Mouse (Mus musculus): ENCODE results near the gene Bmper. TPM values are rescaled to one million over a fixed set of nuclear protein-coding genes. Genes with fewer than 3 reads are reported as not detected.

Gene Bmper
- total RNA-seq, 2 experiments from 2014 or later = 4.0 to 4.4 TPM

DNA sequence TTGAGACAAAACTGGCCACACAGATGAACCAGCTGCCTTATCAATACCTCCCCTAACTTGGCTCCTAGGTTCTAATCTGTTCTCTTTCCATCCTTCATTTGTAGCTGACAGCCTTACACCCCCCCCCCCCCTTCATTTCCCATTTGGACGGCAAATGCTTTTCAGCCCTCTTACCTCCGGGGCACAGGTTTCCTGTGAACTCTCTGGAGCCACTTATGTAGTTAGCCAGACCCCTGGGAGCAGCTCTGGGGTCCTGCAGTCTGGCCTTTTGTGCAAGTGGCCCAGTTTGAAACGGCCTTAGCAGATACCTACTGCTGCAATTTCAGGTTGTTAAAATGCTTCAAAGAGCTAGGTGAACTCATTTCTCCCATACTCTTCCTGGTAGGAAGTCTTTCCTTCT, 17.6 kb upstream of the Bmper start:
- no peak for TF ChIP-seq CTCF (IDR thresholded peaks at IDR 0.05)
- intact Hi-C loops (cut with DNase I) = no loop called here
- DNase-seq = no peak
- Histone ChIP-seq H3K4me3 (no peak overlapping the region), H3K27ac (no peak overlapping the region)

DNA sequence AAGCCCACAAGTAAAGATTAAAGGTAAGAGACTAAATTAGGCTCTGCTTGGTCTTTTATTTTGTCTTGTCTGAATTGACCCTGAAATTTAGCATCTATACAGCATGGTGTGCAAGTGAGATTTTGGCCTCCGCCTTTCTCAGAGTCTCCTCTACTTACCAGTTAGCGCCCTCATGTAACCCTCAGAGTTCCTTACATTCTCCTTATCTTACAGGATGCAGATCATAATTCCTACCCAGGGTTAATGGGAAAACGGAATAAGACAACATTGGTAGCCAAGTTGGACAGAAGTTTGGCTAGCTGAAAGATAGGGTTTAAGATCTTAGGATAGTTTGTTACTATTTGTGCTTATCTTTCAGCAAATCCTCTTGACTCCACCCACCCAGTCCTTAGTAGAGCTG, 17.1 kb upstream of the Bmper start:
- H3K27ac ChIP-seq = no peak overlapping the region
- DNase-seq = no peak
- no peak overlapping the region for H3K4me3 ChIP-seq
- intact Hi-C loops (cut with DNase I) = no loop called here
- no peak for TF ChIP-seq CTCF (IDR thresholded peaks at IDR 0.05)

DNA sequence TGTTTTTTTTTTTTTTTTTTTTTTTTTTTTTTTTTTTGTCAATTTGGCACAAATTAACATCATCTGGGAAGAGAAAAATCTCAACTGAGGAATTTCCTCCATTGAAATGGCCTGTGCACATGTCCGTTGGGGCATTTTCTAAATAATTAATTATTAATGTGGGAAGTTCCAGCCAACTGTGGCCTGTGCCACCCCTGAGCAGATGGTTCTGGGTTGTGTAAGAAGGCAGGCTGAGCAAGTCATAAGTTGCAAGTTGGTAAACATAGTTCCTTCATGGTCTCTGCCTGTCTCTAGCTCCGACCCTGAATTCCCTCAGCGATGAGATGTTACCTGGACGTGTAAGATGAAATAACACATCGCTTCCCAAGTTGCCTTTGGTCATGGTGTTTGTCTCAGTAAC, 16.7 kb upstream of the Bmper start:
- no peak for TF ChIP-seq CTCF (IDR thresholded peaks at IDR 0.05)
- Histone ChIP-seq H3K4me3 (no peak overlapping the region), H3K27ac (no peak overlapping the region)
- no peak for DNase-seq
- intact Hi-C loops (cut with DNase I) = no loop called here

DNA sequence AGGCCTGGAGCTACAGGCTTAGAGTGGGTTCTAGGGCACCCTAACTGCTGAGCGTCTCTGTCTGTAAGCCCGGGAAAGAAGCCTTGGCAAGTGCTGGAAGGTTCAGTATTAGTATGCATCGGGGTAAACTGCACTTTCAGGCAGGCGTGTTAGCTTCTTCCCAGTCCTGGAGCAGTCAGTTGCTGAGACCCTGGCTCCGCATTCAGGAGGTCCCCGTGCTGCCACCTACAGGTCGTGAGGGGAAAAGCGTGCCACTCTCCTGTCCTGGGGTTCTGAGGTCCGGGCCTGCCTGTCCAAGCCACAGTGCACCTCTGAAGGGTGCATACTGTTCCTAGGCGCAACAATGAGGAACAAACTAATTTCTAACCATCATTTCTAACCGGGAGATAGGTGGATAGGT, 10.6 kb upstream of the Bmper start:
- intact Hi-C loops (cut with DNase I) = loop anchor here (2.0 to 10.0 kb wide), 3 partner anchors 185 to 656 kb away; no protein-coding TSS in a partner anchor
- peak; percentile 79 for DNase-seq
- H3K4me3 ChIP-seq = no peak overlapping the region
- TF ChIP-seq CTCF (IDR thresholded peaks at IDR 0.05) = peak; percentile 96; the same call in 1 of the 2 replicates
- H3K27ac ChIP-seq = no peak overlapping the region

DNA sequence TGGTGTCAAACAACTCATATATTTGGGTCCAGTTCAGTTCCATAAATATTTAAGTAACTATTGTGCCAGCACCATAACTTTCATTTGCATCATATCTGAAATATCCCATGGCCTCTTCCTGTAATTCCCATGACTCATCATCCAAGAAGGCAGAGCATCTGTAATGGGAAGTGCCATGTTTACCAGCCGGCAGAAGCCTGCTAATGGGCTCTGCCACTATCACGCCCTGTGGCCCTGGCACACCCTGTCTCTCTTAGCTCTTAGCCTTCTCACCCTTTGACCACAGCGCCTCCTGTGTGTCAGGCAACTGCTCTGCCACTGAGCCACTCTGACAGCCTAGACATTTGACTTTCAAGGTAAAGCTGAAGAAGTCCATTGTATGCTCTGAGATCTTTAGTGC, 3.1 kb upstream of the Bmper start:
- intact Hi-C loops (cut with DNase I) = loop anchor here (10.0 kb wide), 1 partner anchor 505 kb away; no protein-coding TSS in a partner anchor
- Histone ChIP-seq H3K27ac (no peak overlapping the region), H3K4me3 (no peak overlapping the region)
- DNase-seq = no peak
- peak; percentile 35; the same call in 1 of the 2 replicates for TF ChIP-seq CTCF (IDR thresholded peaks at IDR 0.05)

DNA sequence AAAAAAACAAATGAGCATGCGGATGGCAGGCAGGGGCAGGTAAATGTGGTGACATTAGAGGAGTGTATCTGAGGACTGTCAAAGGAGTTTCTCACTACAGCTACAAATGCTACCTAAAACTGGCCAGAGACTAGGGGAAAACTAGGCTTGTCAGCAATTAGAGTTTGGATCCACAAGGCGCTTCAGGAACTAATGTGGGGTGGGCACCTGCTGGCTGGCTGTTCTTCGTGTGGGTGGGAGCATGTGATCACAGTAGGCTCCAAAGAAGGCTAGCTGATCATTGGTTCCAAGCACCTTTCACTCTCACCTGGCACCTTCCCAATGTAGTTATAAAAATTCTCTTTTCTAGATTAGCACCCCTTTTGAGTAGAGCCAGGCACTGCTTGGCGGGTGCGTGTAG, 900 bp upstream of the Bmper start:
- no peak for DNase-seq
- Histone ChIP-seq H3K27ac (0 out of 2 replicates have a peak overlapping the region, but pooled peaks have one; percentile 75), H3K4me3 (peak overlapping the region; percentile 88)
- intact Hi-C loops (cut with DNase I) = no loop called here
- no peak for TF ChIP-seq CTCF (IDR thresholded peaks at IDR 0.05)

DNA sequence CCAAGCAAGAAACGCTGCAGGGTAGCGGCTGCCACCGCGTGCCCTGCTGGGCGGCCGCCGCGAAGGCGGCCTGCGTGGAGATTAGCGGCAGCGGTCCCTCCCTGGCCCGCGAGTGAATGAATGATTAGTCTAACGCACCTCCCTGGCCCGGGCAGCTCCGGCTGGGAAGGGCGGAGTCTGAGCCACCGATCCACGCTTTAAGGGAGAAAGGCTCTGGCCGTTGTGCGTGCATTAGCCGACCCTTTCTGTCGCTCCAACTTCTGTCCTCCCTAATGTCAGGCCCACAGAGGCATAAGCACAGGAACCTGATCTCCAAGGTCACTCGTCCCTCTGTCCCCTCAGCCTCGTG, 410 bp upstream of the Bmper start:
- Histone ChIP-seq H3K27ac (peak overlapping the region; percentile 75), H3K4me3 (peak overlapping the region; percentile 88)
- no peak for TF ChIP-seq CTCF (IDR thresholded peaks at IDR 0.05)
- intact Hi-C loops (cut with DNase I) = no loop called here
- DNase-seq = peak; percentile 37

DNA sequence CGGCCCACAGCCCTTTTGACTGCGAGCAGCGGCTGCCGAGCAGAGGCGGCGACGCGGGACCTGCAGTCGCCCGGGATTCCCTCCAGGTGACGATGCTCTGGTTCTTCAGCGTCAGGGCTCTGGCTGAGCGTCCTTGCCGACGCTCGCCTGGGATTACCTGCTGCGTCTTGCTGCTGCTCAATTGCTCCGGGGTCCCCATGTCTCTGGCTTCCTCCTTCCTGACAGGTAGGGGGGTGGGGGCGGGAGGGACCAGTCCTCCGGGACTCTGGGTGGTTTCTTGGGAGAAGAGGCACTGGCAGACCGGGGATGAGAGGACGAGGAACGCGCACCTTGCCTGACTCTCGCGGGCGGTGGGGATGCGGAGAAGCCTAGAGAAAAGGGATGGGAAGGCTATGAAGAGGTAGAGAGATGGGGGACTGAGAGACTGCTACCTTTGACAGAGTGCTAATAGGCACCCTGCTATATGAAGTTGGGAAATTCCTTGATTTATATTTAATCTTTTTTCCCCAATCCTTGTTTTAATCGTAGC, 737 bp downstream of the Bmper start:
- intact Hi-C loops (cut with DNase I) = no loop called here
- peak overlapping the region; percentile 75 for H3K27ac ChIP-seq
- DNase-seq = no peak
- no peak for TF ChIP-seq CTCF (IDR thresholded peaks at IDR 0.05)
- H3K4me3 ChIP-seq = peak overlapping the region; percentile 88

DNA sequence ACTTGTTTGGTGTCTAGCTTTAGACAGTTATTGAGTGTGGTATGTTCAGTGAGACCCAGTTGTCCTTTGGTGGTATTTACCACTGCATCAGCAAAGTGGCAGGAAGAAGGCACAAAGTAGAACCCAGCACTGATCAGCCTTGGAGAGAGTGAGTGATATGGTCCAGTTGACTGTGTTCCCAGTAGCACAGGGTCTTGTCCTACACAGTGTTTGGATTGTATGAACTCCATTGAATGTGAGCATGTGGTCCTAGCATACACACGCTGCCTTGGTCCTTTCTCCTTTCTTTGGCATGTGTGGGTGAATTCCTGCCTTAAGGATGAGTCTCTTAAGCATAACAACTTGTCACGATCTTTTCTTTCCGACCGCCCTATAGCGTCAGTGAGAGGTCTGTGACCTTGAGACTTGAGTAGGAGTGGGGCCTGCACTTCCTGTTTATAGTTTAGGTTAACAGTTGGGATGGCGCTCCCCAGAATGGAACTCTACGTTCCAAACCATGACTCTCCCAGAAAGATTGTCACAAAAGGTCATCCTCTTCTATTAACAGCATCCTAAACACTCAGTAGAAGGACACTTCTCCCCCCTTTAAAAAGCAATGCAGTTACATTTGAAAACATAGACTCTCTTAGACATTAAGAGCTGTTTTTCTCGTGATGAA, 10.7 kb downstream of the Bmper start:
- intact Hi-C loops (cut with DNase I) = no loop called here
- Histone ChIP-seq H3K4me3 (no peak overlapping the region), H3K27ac (no peak overlapping the region)
- DNase-seq = no peak
- TF ChIP-seq CTCF (IDR thresholded peaks at IDR 0.05) = no peak

DNA sequence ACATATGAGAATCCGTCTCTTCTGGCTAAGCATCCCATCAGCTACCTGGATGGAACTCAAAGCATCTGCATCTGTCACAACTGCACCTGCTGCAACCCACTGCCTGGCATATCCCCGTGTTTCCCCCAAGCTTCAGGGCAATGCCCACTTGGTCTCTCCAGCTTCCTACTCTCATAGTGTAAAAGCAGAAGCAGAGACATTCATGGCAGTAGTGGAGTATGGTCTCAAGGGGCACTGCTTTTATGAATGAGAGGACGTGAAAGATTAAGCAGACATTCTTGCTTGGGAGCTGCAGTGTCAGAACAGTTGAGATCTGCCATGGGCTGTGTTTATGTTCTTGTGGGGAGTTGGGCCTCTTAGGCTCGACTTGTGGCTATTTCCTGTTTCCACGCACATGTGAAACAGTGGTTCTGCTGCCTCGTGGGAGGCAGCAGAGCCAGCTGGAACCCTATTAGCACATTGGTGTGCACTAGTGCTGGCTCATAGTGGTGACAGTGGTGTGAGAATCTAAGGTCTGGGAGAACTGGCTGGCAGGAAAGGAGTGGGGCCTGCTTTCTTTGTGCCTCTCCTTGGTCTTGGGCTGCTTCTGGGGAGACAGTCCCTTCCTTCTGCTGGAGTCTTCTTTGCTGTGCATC, 12.6 kb downstream of the Bmper start:
- no peak overlapping the region for H3K27ac ChIP-seq
- no peak for DNase-seq
- TF ChIP-seq CTCF (IDR thresholded peaks at IDR 0.05) = no peak
- H3K4me3 ChIP-seq = no peak overlapping the region
- intact Hi-C loops (cut with DNase I) = no loop called here

DNA sequence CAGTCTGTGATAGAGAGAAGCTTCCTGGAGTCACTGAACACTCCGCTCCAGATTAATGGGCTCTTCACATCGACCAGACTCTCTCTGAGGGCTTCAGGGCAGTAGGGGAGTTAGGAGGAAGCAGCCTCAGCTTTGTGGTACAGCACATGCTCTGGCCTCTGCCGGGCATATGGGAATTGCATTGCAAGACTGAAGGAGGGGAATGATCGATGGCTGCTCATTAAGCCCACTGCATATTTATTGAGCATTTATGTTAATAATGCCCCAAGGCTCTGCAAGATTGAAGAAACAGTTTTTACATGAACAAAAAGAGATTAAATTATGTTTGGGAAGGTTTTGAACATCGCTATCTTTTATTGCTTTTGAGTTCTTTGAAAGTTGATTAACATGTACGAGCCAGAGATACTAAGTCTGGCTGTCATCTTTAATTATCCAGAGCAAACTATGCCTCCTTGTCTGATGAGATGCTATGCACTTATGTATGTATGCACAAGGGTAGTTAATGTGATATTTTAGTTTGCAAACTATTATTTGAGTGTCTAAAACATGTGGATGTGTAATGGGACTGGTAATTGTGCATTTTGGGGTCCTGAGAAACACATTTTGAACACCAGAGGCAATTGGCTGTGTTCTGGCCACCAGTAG, 13.9 kb downstream of the Bmper start:
- H3K4me3 ChIP-seq = no peak overlapping the region
- intact Hi-C loops (cut with DNase I) = no loop called here
- no peak overlapping the region for H3K27ac ChIP-seq
- TF ChIP-seq CTCF (IDR thresholded peaks at IDR 0.05) = no peak
- DNase-seq = no peak

DNA sequence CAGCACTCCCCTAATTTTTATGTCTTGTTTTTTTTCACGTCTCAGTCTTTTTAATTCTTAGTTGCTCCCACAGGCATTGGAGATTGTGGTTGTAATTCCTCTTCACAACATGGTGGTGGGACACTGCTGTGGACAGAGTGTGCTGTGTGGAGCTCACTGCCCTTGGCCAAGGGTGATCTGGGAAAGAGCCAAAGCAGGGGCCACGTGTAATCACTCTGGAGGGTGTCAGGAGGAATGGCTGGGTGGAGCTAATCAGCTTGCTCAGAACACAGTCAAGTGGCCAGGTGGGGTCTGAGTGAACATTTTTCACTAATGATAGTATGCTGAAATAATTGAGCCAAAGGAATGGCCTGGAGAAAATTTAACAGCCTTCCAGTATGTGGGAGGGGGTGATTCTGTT, 16.1 kb downstream of the Bmper start:
- Histone ChIP-seq H3K27ac (no peak overlapping the region), H3K4me3 (no peak overlapping the region)
- TF ChIP-seq CTCF (IDR thresholded peaks at IDR 0.05) = no peak
- DNase-seq = no peak
- intact Hi-C loops (cut with DNase I) = no loop called here

DNA sequence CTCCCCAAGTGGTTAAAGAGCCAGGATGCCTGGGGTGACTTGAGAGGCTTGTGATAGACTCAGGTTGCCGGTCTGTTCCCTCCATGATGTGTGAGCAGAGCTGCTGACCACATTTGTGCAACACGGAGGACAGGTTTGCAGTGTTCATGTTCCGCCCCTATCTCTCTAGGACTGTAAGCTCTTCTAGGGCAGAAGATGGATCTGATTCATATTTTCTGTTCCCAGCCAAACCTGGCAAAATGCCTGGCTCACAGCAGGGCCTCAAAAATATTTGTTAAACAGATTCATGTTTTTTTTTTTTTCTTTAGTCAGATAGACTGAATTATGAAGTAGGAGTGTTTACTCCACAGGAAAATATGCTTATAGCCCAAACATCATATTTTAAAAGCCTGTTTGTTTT, 20.0 kb downstream of the Bmper start:
- intact Hi-C loops (cut with DNase I) = no loop called here
- TF ChIP-seq CTCF (IDR thresholded peaks at IDR 0.05) = no peak
- Histone ChIP-seq H3K4me3 (no peak overlapping the region), H3K27ac (no peak overlapping the region)
- peak; percentile 61 for DNase-seq
